Mouse (Mus musculus): Measurements from ENCODE around the gene Mprip.

DNA sequence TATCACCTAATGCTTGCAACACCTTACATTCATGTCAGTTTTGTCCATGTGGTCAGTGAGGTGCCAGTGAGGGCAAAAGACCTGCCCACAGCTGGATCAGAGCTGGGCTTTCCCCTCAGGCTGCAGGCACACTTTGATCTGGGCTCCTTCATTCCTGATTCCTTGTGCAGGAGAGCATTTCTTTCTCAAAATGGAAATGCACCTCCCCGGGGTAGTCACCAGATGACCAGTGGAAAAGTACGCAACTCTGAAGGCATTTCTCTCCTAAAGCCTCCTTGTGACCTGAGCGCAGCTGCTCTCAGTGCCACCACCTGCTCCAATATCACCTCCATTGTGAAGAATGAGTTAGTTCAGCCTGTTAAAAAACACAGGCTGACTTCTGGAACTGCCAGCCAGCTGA is at the start of gene Mprip:
- TF ChIP-seq CTCF (IDR thresholded peaks at IDR 0.05; ENCODE audit: low read depth): no peak
- TF ChIP-seq EP300 (IDR thresholded peaks at IDR 0.05; ENCODE audit: low read depth): no peak
